Mouse (Mus musculus): ENCODE results near the gene Sh3bgrl2.

GRCm38 (mm10) chr9:83560670-83561069, 12.5 kb downstream of the Sh3bgrl2 start:
- TF ChIP-seq CTCF (IDR thresholded peaks at IDR 0.05; ENCODE audit: control insufficient read depth, insufficient read depth, insufficient read length) = no peak
- no peak for TF ChIP-seq MYOD1 (IDR thresholded peaks at IDR 0.05; ENCODE audit: control insufficient read depth, insufficient read length, low read depth)
- no peak for TF ChIP-seq MYOG (IDR thresholded peaks at IDR 0.05; ENCODE audit: control insufficient read depth, extremely low read depth, insufficient read length)
- no peak for TF ChIP-seq USF1 (IDR thresholded peaks at IDR 0.05; ENCODE audit: low read depth)
- TF ChIP-seq CEBPB (IDR thresholded peaks at IDR 0.05; ENCODE audit: low read depth) = no peak
- TF ChIP-seq MAX (IDR thresholded peaks at IDR 0.05) = no peak
